13 mouse cellular contexts compared by ENCODE assay signal in the genomic region with DNA sequence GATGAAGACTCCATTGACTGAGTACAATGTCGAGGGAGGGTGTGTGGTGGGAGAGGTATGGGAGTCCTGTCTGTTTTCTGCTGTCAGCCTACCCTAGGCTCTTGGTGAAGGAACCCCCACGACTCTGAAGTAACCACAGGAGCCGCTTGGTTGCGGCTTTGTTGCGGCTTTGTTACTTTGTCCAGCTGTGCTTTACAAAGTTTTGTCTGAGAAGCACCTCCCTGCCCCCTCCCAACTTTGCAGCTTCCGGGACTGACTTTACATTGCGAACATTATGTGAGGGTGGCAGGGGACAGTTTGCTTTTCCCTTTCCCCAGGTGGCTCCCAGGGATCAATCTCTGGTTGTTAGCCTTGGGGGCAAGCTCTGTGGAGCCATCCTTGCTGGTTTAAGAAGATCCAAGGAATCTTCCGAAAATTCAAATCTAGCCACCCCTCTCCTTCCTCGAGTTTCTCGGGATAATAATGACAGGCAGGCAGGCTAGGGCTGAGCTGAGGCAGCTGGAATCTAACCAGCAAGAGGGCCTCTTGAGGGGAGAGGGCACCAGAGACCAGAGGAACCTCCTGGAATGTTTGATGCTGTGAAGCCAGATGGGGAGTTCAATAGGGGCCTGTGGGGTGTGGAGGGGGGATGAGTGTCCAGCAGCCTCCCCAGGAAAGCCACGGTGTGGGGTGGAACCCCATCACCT. TPM values are rescaled to one million over a fixed set of nuclear protein-coding genes. Genes with fewer than 3 reads are reported as not detected.
DNase-seq lines count a peak whose midpoint lies in the region; ATAC-seq lines count a peak whose summit lies in the region.
"Had no signal": no experiment of that assay in that cellular context is flagged by ENCODE, and none has a peak within 500 bp of the region (broad histone marks: within the 10 kb centered on the region; RNA-seq: fewer than 3 reads in every experiment).

No protein-coding gene starts in this region.

- no peak for DNase-seq in kidney, postnatal 25 days
- no peak for DNase-seq in midbrain, embryonic 10.5 days (ENCODE audit: low spot score)
- DNase-seq in adrenal gland, adult 2 months, result no peak
- DNase-seq: forebrain, postnatal 0 days; heart, postnatal 4 days; midbrain, embryonic 14.5 days; right cerebral cortex, postnatal 25 days had no signal

- H3K36me3 ChIP-seq in kidney, embryonic 16.5 days (ENCODE audit: insufficient read depth, low read length), result no peaks in the 10 kb centered on the region
- H3K36me3 ChIP-seq in midbrain, embryonic 10.5 days, result no peaks in the 10 kb centered on the region
- no peaks in the 10 kb centered on the region for H3K36me3 ChIP-seq in midbrain, embryonic 13.5 days
- H3K36me3 ChIP-seq in stomach, embryonic 14.5 days (ENCODE audit: control insufficient read depth, insufficient read depth, low read length), result no peaks in the 10 kb centered on the region
- H3K36me3 ChIP-seq in liver, embryonic 12.5 days, result no peaks in the 10 kb centered on the region

- no peaks in the 10 kb centered on the region for H3K9me3 ChIP-seq in kidney, embryonic 16.5 days (ENCODE audit: low read length)
- no peaks in the 10 kb centered on the region for H3K9me3 ChIP-seq in midbrain, embryonic 10.5 days (replicated peaks)
- no peaks in the 10 kb centered on the region for H3K9me3 ChIP-seq in midbrain, embryonic 13.5 days
- no peaks in the 10 kb centered on the region for H3K9me3 ChIP-seq in stomach, embryonic 14.5 days (ENCODE audit: control insufficient read depth, low read depth, low read length)
- H3K9me3 ChIP-seq in liver, embryonic 12.5 days (replicated peaks), result no peaks in the 10 kb centered on the region

- no peak overlapping the region for H3K4me3 ChIP-seq in kidney, embryonic 16.5 days (ENCODE audit: low read length)
- no peak overlapping the region for H3K4me3 ChIP-seq in midbrain, embryonic 10.5 days
- no peak overlapping the region for H3K4me3 ChIP-seq in midbrain, embryonic 13.5 days (replicated peaks)
- no peak overlapping the region for H3K4me3 ChIP-seq in stomach, embryonic 14.5 days (ENCODE audit: low read depth, low read length)
- H3K4me3 ChIP-seq in liver, embryonic 12.5 days, result no peak overlapping the region

- H3K27me3 ChIP-seq in kidney, embryonic 16.5 days (ENCODE audit: insufficient read depth, low read length), result no peaks in the 10 kb centered on the region
- no peaks in the 10 kb centered on the region for H3K27me3 ChIP-seq in midbrain, embryonic 10.5 days (ENCODE audit: low read depth, poor library complexity, severe bottlenecking)
- H3K27me3 ChIP-seq in midbrain, embryonic 13.5 days, result no peaks in the 10 kb centered on the region
- no peaks in the 10 kb centered on the region for H3K27me3 ChIP-seq in stomach, embryonic 14.5 days (ENCODE audit: control insufficient read depth, insufficient read depth, low read length)
- peaks cover 6% of the 10 kb centered on the region; the same call in 1 of the 2 replicates for H3K27me3 ChIP-seq in liver, embryonic 12.5 days (replicated peaks)

- H3K4me1 ChIP-seq in kidney, embryonic 16.5 days (ENCODE audit: insufficient read depth, low read length), result peaks cover 33% of the 10 kb centered on the region
- peaks cover 38% of the 10 kb centered on the region for H3K4me1 ChIP-seq in midbrain, embryonic 10.5 days
- H3K4me1 ChIP-seq in midbrain, embryonic 13.5 days (replicated peaks), result 0 out of 2 replicates have a peak, but pooled peaks cover 10% of the 10 kb centered on the region
- peaks cover 27% of the 10 kb centered on the region for H3K4me1 ChIP-seq in stomach, embryonic 14.5 days (ENCODE audit: control insufficient read depth, insufficient read depth, low read length)
- H3K4me1 ChIP-seq in liver, embryonic 12.5 days, result peaks cover 12% of the 10 kb centered on the region

- no peak overlapping the region for H3K4me2 ChIP-seq in kidney, embryonic 16.5 days (replicated peaks; ENCODE audit: low read depth, low read length)
- H3K4me2 ChIP-seq in midbrain, embryonic 13.5 days (replicated peaks), result no peak overlapping the region
- no peak overlapping the region for H3K4me2 ChIP-seq in stomach, embryonic 14.5 days (replicated peaks; ENCODE audit: low read depth, low read length)
- no peak overlapping the region for H3K4me2 ChIP-seq in liver, embryonic 12.5 days

- H3K9ac ChIP-seq in kidney, embryonic 16.5 days (replicated peaks; ENCODE audit: low read length), result 0 out of 2 replicates have a peak overlapping the region, but pooled peaks have one; percentile 22
- no peak overlapping the region for H3K9ac ChIP-seq in midbrain, embryonic 13.5 days (replicated peaks)
- no peak overlapping the region for H3K9ac ChIP-seq in stomach, embryonic 14.5 days (replicated peaks; ENCODE audit: low read depth, low read length)
- H3K9ac ChIP-seq in liver, embryonic 12.5 days, result no peak overlapping the region
- H3K9ac ChIP-seq: forebrain, postnatal 0 days had no signal

- peak; percentile 33; the same call in 1 of the 2 replicates for ATAC-seq in kidney, embryonic 16.5 days (ENCODE audit: low FRiP score, low TSS enrichment)
- no peak for ATAC-seq in midbrain, embryonic 13.5 days
- no peak; the same call in 1 of the 2 replicates for ATAC-seq in stomach, embryonic 14.5 days (ENCODE audit: insufficient number of reproducible peaks, insufficient read depth, low FRiP score, low read depth)
- ATAC-seq in liver, embryonic 12.5 days, result no peak
- ATAC-seq: activated CD4-positive, CD25-positive, alpha-beta regulatory T cell, adult 4 months; forebrain, postnatal 0 days had no signal

- H3K27ac ChIP-seq in kidney, embryonic 16.5 days (ENCODE audit: low read length), result peak overlapping the region; percentile 59
- peak overlapping the region; percentile 42; the same call in 1 of the 2 replicates for H3K27ac ChIP-seq in midbrain, embryonic 10.5 days (replicated peaks)
- H3K27ac ChIP-seq in midbrain, embryonic 13.5 days, result no peak overlapping the region
- peak overlapping the region; percentile 69 for H3K27ac ChIP-seq in stomach, embryonic 14.5 days (ENCODE audit: low read length)
- no peak overlapping the region for H3K27ac ChIP-seq in liver, embryonic 12.5 days

- WGBS in kidney, embryonic 16.5 days, result 29% methylated on average over 11 of the region's 11 CpGs
- WGBS in midbrain, embryonic 10.5 days, result 42% methylated on average over 11 of the region's 11 CpGs
- 27% methylated on average over 11 of the region's 11 CpGs for WGBS in midbrain, embryonic 13.5 days
- 23% methylated on average over 11 of the region's 11 CpGs for WGBS in stomach, embryonic 14.5 days
- 42% methylated on average over 11 of the region's 11 CpGs for WGBS in liver, embryonic 12.5 days (ENCODE audit: insufficient replicate concordance)

RNA-seq across cellular contexts. Expression of a gene that starts 59.1 kb away (rescaled TPM):
- polyA plus RNA-seq in kidney, embryonic 16.5 days (2015; fragmentation: Nextera tagmentation; extraction: Ambion mirVana), result 0.16 and 0.19 TPM in 2 replicates
- 0.14 and 0.17 TPM in 2 replicates for polyA plus RNA-seq in midbrain, embryonic 10.5 days (2016; fragmentation: Nextera tagmentation; extraction: Ambion mirVana)
- polyA plus RNA-seq in midbrain, embryonic 13.5 days (2015; fragmentation: Nextera tagmentation; extraction: Ambion mirVana), result 0.19 and 0.34 TPM in 2 replicates
- 0.25 and 0.29 TPM in 2 replicates for polyA plus RNA-seq in stomach, embryonic 14.5 days (2014; fragmentation: Nextera tagmentation; extraction: Ambion mirVana)
- 0.06 and 0.10 TPM in 2 replicates for polyA plus RNA-seq in liver, embryonic 12.5 days (2016; fragmentation: Nextera tagmentation; extraction: Ambion mirVana)
- under 1 TPM; 0.03 to 0.12 TPM for total RNA-seq in adrenal gland, adult 2 months (2021)
- under 0.01 and 0.12 TPM in 2 replicates for polyA plus RNA-seq in adrenal gland, adult 2 months (2012; rRNA removed)
- total RNA-seq: common myeloid progenitor, adult 5-6 weeks had no signal

Comparison
In these comparisons a context has a peak if more than half of its experiments do, and no peak if none do; other contexts are left out.
1. H3K27ac ChIP-seq: peak in kidney, embryonic 16.5 days (single experiment), midbrain, embryonic 10.5 days (single experiment) and stomach, embryonic 14.5 days (single experiment); none in midbrain, embryonic 13.5 days (single experiment) and liver, embryonic 12.5 days (single experiment).